Mouse (Mus musculus) bone marrow, adult 2 months (tissue): ENCODE measurements around the gene Srsf7. TPM values are rescaled to one million over a fixed set of nuclear protein-coding genes. Genes with fewer than 3 reads are reported as not detected.
"Not testable (repeated sequence)": the region's sequence is repeated elsewhere in the genome, so short reads cannot be mapped to it uniquely, and the experiment has no call there.

Source experiments
- H3K27ac ChIP-seq: fragments of 200-500 bp; 2 replicates; pipeline ENCODE4 v1.5.1; 2012; ENCODE audit warnings: low read depth, mild to moderate bottlenecking, control low read depth, inconsistent platforms, low read length; ENCODE audit not compliant: control insufficient read depth, poor library complexity, insufficient read depth
- H3K4me1 ChIP-seq: fragments of 200-500 bp; 2 replicates; pipeline ENCODE4 v1.6.1; 2011; ENCODE audit warnings: low read length; ENCODE audit not compliant: control insufficient read depth, insufficient read depth
- H3K4me3 ChIP-seq: fragments of 200-500 bp; replicated peaks from 2 replicates; pipeline ENCODE3; 2011; ENCODE audit warnings: mild to moderate bottlenecking, low read depth, low read length, control low read depth; ENCODE audit not compliant: control insufficient read depth
- CTCF ChIP-seq: fragments of 200-500 bp; IDR thresholded peaks from 2 replicates; pipeline ENCODE4 v1.5.1; 2011; ENCODE audit warnings: low read length, control low read depth; ENCODE audit not compliant: control insufficient read depth, insufficient read depth
- POLR2A ChIP-seq: fragments of 200-500 bp; IDR thresholded peaks from 2 replicates; pipeline ENCODE4 v1.6.1; 2011; ENCODE audit warnings: low read depth, mild to moderate bottlenecking, control low read depth, low read length, borderline replicate concordance; ENCODE audit not compliant: control insufficient read depth
- WGBS: fragments of 180-500 bp; shearing (Covaris S2); methylation state at CpG from one replicate; pipeline ENCODE4 v1.1.7; 2018; 5-methylcytosine and 5-hydroxymethylcytosine counted together
- polyA plus RNA-seq: library from polyadenylated mRNA; stranded (reverse); fragments of >200 nt; gene quantifications from 2 replicates; pipeline ENCODE4 v1.2.4, GENCODE M21; 2011; ENCODE audit warnings: low replicate concordance; ENCODE audit not compliant: missing spikeins, insufficient read depth, insufficient read length

The Srsf7 gene
- polyA plus RNA-seq, 1 experiment = 166 TPM

DNA sequence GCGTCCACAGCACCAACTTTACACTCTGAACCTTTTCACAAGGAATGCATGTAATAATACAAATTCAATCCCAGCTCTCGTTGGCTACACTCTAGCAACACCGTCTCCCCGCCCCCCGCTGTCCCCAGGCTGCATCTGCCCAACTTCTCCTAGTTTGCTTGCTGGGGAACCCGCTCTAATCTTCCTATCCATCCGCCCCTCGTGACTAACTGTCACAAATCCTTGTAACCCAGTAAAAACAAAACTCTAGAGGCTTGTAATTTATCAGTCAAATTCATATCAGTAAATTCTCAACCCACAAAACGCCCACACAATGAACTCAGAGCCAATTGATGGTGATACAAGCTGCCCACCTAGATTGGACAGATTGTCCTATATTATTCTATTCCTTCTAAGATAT is 14.1 kb upstream of the Srsf7 start:
- Histone ChIP-seq H3K4me3 (no peak overlapping the region), H3K4me1 (no peaks in the 10 kb centered on the region; the same call in 1 of the 2 replicates), H3K27ac (no peak overlapping the region)
- 62% methylated on average over 9 of the region's 9 CpGs for WGBS
- no peak for TF ChIP-seq POLR2A
- TF ChIP-seq CTCF = no peak

DNA sequence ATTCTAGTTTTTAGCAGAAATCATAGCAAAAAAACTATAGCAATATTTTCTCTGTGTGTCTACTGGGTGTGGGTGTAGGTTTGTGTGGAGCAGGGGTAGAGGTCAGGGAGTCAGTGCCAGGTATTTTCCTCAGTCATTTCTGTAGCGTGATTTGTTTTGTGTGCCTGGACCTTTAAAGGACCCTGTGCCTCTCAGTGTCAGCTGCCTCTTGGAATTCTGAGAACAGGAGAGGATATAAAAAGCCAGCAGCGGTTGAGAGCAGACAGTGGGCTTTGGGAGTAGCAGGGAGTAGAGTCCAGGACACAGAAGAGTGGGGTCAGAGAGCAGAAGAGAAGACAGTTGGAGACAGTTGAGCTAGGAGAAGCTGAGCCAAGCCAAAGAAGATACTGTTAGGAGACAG is 13.0 kb upstream of the Srsf7 start:
- Histone ChIP-seq H3K4me1 (no peaks in the 10 kb centered on the region; the same call in 1 of the 2 replicates), H3K27ac (no peak overlapping the region), H3K4me3 (no peak overlapping the region)
- WGBS = 87% methylated on average over 2 of the region's 2 CpGs
- TF ChIP-seq CTCF (no peak), POLR2A (no peak)

DNA sequence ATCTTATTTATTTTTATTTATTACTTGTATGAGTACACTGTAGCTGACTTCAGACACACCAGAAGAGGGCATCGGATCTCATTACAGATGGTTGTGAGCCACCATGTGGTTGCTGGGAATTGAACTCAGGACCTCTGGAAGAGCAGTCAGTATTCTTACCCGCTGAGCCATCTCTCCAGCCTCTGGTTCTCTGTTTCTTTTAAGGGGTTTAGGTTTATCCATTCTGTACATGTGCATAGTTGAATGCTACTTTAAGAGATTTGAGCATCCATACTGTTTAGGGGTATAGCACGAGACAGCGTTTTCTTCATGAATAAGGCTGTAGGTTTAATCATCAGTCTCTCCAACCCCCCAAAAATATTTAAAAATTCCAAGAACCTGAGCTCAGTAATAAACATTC is 6.9 kb upstream of the Srsf7 start:
- not testable (repeated sequence) for H3K4me3 ChIP-seq, H3K27ac ChIP-seq, H3K4me1 ChIP-seq
- WGBS = 91% methylated on average over 4 of the region's 4 CpGs

DNA sequence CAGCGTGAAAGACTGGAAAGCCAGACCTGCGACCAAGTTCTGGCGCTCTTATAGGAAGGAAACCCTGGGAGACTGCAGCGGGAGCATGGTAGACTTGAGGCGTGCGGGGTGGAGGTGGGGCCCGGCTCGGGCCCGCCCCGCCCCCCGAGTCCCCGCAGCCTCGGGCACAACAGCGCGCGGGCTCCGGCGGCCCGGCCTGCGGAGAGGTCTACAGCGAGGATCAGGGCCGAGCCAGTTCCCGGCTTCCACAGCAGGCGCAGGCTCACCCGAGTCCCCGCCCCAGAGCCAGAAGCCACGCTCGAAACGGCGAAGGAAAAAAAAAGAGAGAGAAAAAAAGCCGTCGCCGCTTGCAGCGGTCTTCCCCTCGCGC is 821 bp downstream of the Srsf7 start:
- 0% methylated on average over 34 of the region's 36 CpGs for WGBS
- Histone ChIP-seq H3K4me1 (no peaks in the 10 kb centered on the region; the same call in 1 of the 2 replicates), H3K27ac (peak overlapping the region; percentile 97), H3K4me3 (peak overlapping the region; percentile 97)
- TF ChIP-seq POLR2A (no peak), CTCF (no peak)

DNA sequence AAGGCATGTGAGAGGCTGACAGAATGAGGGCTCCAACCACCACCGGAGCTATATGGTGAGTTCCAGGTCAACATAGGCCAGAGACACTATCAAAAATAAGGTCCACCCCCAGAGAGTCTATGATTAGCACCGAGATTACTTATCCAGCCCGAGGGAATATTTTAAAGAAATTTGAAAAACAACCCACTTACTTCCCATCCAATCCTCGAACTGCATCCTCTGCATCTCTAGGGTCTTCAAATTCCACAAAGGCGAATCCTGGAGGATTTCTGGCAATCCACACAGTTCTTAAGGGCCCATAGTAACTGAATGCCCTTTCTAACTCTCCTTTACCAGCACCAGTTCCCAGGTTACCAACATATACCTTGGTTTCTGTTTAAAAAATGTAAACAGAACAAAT is 1.4 kb downstream of the Srsf7 start:
- Histone ChIP-seq H3K4me3 (peak overlapping the region; percentile 97), H3K27ac (no peak overlapping the region), H3K4me1 (no peaks in the 10 kb centered on the region; the same call in 1 of the 2 replicates)
- TF ChIP-seq POLR2A (no peak), CTCF (no peak)
- WGBS = 13% methylated on average over 5 of the region's 5 CpGs

DNA sequence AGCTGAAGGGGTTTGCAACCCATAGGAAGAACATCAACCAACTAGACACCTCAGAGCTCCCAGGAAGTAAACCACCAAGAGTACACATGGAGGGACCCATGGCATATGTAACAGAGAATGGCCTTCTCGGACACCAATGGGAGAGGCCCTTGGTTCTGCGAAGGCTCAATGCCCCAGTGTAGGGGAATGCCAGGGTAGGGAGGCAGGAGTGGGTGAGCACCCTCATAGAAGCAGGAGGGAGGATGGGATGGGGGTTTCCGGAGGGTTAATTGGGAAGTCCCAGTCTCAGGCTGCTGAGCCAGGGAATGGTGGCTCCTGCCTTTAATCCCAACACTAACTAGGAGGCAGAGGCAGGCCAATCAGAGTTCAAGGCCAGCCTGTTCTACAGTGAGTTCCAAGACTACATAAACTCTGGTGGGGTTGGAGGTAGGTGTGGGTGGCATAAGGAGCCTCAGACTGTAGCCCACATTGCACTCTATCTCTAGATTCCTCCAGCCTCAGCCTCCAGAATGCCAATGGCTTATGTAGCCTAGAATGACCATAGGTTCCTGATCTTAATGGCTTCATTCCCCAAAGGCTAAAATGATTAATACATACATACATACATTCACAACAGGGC is 7.8 kb downstream of the Srsf7 start:
- Histone ChIP-seq H3K27ac (no peak overlapping the region), H3K4me3 (no peak overlapping the region), H3K4me1 (no peaks in the 10 kb centered on the region)
- TF ChIP-seq CTCF = no peak
- TF ChIP-seq POLR2A = no peak
- 94% methylated on average over 3 of the region's 3 CpGs for WGBS

DNA sequence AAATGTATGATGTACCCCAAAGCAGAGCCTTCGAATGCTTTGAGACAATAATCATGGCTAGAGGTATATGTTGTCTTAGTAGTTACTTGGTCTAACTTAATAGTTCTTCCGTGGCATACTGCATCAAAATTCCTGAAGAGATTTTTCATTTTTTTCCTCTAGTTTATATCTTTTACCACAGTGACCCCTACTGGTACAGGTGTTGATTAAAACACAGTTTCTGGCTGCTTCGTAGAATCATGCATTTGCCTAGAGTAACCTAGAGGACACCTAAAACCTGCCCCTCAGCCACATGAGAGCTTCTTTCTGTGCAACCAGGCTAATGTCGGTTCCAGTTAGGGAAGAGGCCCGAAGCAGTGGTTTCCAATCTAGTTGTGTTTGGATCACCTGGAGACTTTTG is 14.0 kb downstream of the Srsf7 start:
- no peak for TF ChIP-seq CTCF
- no peak for TF ChIP-seq POLR2A
- H3K27ac ChIP-seq = no peak overlapping the region
- no peak overlapping the region for H3K4me3 ChIP-seq
- WGBS = 64% methylated on average over 5 of the region's 5 CpGs
- H3K4me1 ChIP-seq = no peaks in the 10 kb centered on the region

DNA sequence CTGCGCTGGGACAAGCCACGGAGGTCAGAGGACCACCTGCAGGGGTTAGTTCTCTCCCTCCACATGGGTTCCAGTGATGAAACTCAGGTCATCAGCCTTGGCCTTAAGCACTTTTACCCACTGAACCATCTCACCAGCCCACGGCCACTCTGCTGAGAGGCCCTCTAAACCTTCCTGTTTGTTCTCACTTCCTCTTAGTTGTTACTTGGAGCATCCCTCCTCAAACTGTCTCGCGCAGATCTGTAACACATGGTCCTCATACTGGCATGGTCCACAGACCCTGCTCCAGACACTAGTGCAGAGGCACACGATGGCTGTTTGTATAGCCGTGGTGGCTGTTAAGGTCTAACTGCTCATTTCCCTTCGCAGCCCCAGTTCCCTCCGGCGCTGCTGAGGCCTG is 23.5 kb downstream of the Srsf7 start:
- Histone ChIP-seq H3K4me3 (no peak overlapping the region), H3K4me1 (no peaks in the 10 kb centered on the region), H3K27ac (no peak overlapping the region)
- no peak for TF ChIP-seq POLR2A
- no peak for TF ChIP-seq CTCF
- 65% methylated on average over 10 of the region's 10 CpGs for WGBS

DNA sequence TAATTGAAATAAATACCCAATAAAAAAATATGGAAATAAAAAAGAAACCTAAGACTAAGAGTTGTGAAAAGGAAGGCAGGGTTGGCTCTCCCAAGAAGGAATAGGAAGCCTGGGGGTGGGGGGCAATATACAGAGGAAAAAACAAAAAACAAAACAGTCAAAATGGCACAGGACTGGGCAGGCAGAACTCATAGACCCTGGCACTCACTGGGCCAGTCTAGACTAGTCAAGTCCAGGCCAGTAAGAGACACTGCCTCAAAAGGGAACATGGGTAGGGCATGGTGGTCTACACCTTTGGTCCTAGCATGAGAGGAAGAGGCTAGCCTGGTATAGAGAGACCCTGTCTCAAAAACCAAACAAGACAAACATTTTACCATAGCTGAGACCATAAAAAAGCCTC is 26.6 kb downstream of the Srsf7 start:
- no peak for TF ChIP-seq POLR2A
- no peak for TF ChIP-seq CTCF

More for the DNA sequence above, 26.6 kb downstream of the Srsf7 start:
- Histone ChIP-seq H3K27ac (no peak overlapping the region), H3K4me3 (no peak overlapping the region), H3K4me1 (no peaks in the 10 kb centered on the region)
